ENCODE assay signal across 8 mouse cellular contexts in genomic region chr3:108061420-108061819, GRCm38 (mm10). TPM values are rescaled to one million over a fixed set of nuclear protein-coding genes. Genes with fewer than 3 reads are reported as not detected.
A peak's percentile ranks its signal among the peaks of the same experiment; 100 is the strongest.
DNase-seq lines count a peak whose midpoint lies in the region; ATAC-seq and TF ChIP-seq lines count a peak whose summit lies in the region.

No protein-coding gene starts in this region.

- no peaks in the 10 kb centered on the region for H3K27me3 ChIP-seq in hindbrain, embryonic 11.5 days (ENCODE audit: control insufficient read depth, insufficient read depth, low read length)
- no peaks in the 10 kb centered on the region for H3K27me3 ChIP-seq in hindbrain, embryonic 12.5 days
- H3K27me3 ChIP-seq in heart, embryonic 16.5 days (ENCODE audit: control insufficient read depth, insufficient read depth, low read length), result no peaks in the 10 kb centered on the region

- no peaks in the 10 kb centered on the region for H3K36me3 ChIP-seq in hindbrain, embryonic 11.5 days (ENCODE audit: control insufficient read depth, insufficient read depth, low read length)
- no peaks in the 10 kb centered on the region for H3K36me3 ChIP-seq in hindbrain, embryonic 12.5 days
- no peaks in the 10 kb centered on the region for H3K36me3 ChIP-seq in ES-E14 (ENCODE audit: control insufficient read depth, insufficient read depth, low read length, poor library complexity, severe bottlenecking)
- H3K36me3 ChIP-seq in heart, embryonic 16.5 days (ENCODE audit: control insufficient read depth, insufficient read depth), result no peaks in the 10 kb centered on the region

- H3K4me2 ChIP-seq in hindbrain, embryonic 11.5 days (replicated peaks; ENCODE audit: low read depth, low read length), result no peak overlapping the region
- H3K4me2 ChIP-seq in hindbrain, embryonic 12.5 days (replicated peaks), result no peak overlapping the region
- peak overlapping the region; percentile 44 for H3K4me2 ChIP-seq in heart, embryonic 16.5 days (ENCODE audit: low read depth, low read length)

- ATAC-seq in hindbrain, embryonic 11.5 days (ENCODE audit: low FRiP score), result no peak
- no peak for ATAC-seq in hindbrain, embryonic 12.5 days (ENCODE audit: low FRiP score)
- ATAC-seq in heart, embryonic 16.5 days (replicated peaks; ENCODE audit: extremely low read depth, insufficient read depth, low FRiP score), result no peak
- peak; percentile 73 for ATAC-seq in megakaryocyte-erythroid progenitor cell, adult 5-6 weeks (replicated peaks; ENCODE audit: low FRiP score, low TSS enrichment, poor library complexity, severe bottlenecking)

- no peak overlapping the region for H3K27ac ChIP-seq in hindbrain, embryonic 11.5 days (ENCODE audit: low read depth, low read length)
- no peak overlapping the region for H3K27ac ChIP-seq in hindbrain, embryonic 12.5 days
- H3K27ac ChIP-seq in ES-E14 (ENCODE audit: insufficient read depth, low read depth, low read length, poor library complexity, severe bottlenecking), result no peak overlapping the region
- H3K27ac ChIP-seq in heart, embryonic 16.5 days (ENCODE audit: low read length), result no peak overlapping the region

- 29% methylated on average over 7 of the region's 7 CpGs for WGBS in hindbrain, embryonic 11.5 days
- WGBS in hindbrain, embryonic 12.5 days, result 26% methylated on average over 7 of the region's 7 CpGs
- WGBS in heart, embryonic 16.5 days, result 15% methylated on average over 7 of the region's 7 CpGs

- in situ Hi-C loops in ES-E14 (cut with MboI; ENCODE audit: low sequenced_read_pairs in 2 of 2, unreplicated experiment in 2 of 2), result no loop called here

- H3K9me3 ChIP-seq in hindbrain, embryonic 11.5 days (ENCODE audit: control insufficient read depth, low read length), result no peaks in the 10 kb centered on the region
- no peaks in the 10 kb centered on the region for H3K9me3 ChIP-seq in hindbrain, embryonic 12.5 days (replicated peaks)
- no peaks in the 10 kb centered on the region for H3K9me3 ChIP-seq in ES-E14 (ENCODE audit: control insufficient read depth, insufficient read depth, low read depth, low read length)
- no peaks in the 10 kb centered on the region for H3K9me3 ChIP-seq in heart, embryonic 16.5 days (replicated peaks; ENCODE audit: control insufficient read depth, low read length)

- no peaks in the 10 kb centered on the region for H3K4me1 ChIP-seq in hindbrain, embryonic 11.5 days (replicated peaks; ENCODE audit: control insufficient read depth, insufficient read depth, low read length)
- no peaks in the 10 kb centered on the region for H3K4me1 ChIP-seq in hindbrain, embryonic 12.5 days
- H3K4me1 ChIP-seq in ES-E14 (ENCODE audit: control insufficient read depth in 2 of 2, insufficient read depth in 2 of 2, low read length in 2 of 2, poor library complexity in 1 of 2), result peaks cover 0 to 2% of the 10 kb centered on the region in 2 experiments; a peak in 1 of 4 replicates
- 0 out of 2 replicates have a peak, but pooled peaks cover 2% of the 10 kb centered on the region for H3K4me1 ChIP-seq in heart, embryonic 16.5 days (ENCODE audit: control insufficient read depth, insufficient read depth, low read length)

- no peak overlapping the region for H3K4me3 ChIP-seq in hindbrain, embryonic 11.5 days (ENCODE audit: low read depth, low read length)
- no peak overlapping the region for H3K4me3 ChIP-seq in hindbrain, embryonic 12.5 days
- no peak overlapping the region for H3K4me3 ChIP-seq in ES-E14 (ENCODE audit: insufficient read depth in 1 of 2, low read depth in 1 of 2, low read length in 2 of 2, poor library complexity in 1 of 2, severe bottlenecking in 1 of 2)
- no peak overlapping the region; the same call in 1 of the 2 replicates for H3K4me3 ChIP-seq in heart, embryonic 16.5 days (ENCODE audit: low read length)

- DNase-seq in hindbrain, embryonic 11.5 days (ENCODE audit: low spot score), result peak; percentile 84
- peak; percentile 64 for DNase-seq in ES-E14 (ENCODE audit: low read depth, low spot score)
- DNase-seq in embryo, embryonic 11 days, result peak; percentile 87
- DNase-seq in layer of hippocampus, postnatal 10 days (ENCODE audit: low spot score in 2 of 2), result peak; percentile 54 to 62
- DNase-seq in thymus, postnatal 25 days, result peak; percentile 46

- H3K9ac ChIP-seq in hindbrain, embryonic 11.5 days (ENCODE audit: low read depth, low read length), result no peak overlapping the region
- H3K9ac ChIP-seq in hindbrain, embryonic 12.5 days, result no peak overlapping the region
- H3K9ac ChIP-seq in ES-E14 (ENCODE audit: insufficient read depth, low read depth, low read length, poor library complexity, severe bottlenecking), result no peak overlapping the region
- no peak overlapping the region for H3K9ac ChIP-seq in heart, embryonic 16.5 days (ENCODE audit: low read length)

TF ChIP-seq in ES-E14, 5 proteins besides CTCF, POLR2A, EP300 and RAD21:
- TF ChIP-seq HCFC1 (IDR thresholded peaks at IDR 0.05; ENCODE audit: borderline replicate concordance, insufficient read depth, low read length) (no peak), ZC3H11A (IDR thresholded peaks at IDR 0.05; ENCODE audit: borderline replicate concordance, low read depth, low read length) (peak; percentile 68; the same call in 1 of the 2 replicates)

RNA-seq across cellular contexts. Expression of gene Gstm4, which starts 16.7 kb away (rescaled TPM):
- 11.4 and 12.9 TPM in 2 replicates for polyA plus RNA-seq in hindbrain, embryonic 11.5 days (2014; fragmentation: Nextera tagmentation; extraction: Ambion mirVana)
- 12.1 and 12.5 TPM in 2 replicates for polyA plus RNA-seq in hindbrain, embryonic 12.5 days (2016; fragmentation: Nextera tagmentation; extraction: Ambion mirVana)
- 4.1 and 4.3 TPM in 2 replicates for total RNA-seq in ES-E14 (2012; rRNA removed)
- polyA plus RNA-seq in heart, embryonic 16.5 days (2015; fragmentation: Nextera tagmentation; extraction: Ambion mirVana), result 16.6 and 17.6 TPM in 2 replicates
- 10 to 100 TPM; 13.4 TPM for total RNA-seq in layer of hippocampus, postnatal 10 days (2021)
- 2.8 and 3.6 TPM in 2 replicates for total RNA-seq in megakaryocyte-erythroid progenitor cell, adult 5-6 weeks (2014; fragmentation: Nextera tagmentation)
- total RNA-seq in megakaryocyte-erythroid progenitor cell, adult 5-6 weeks (2017), result 1.7 and 2.9 TPM in 2 replicates

RNA-seq across cellular contexts. Expression of gene Ampd2, which starts 25.0 kb away (rescaled TPM):
- 32.1 and 32.6 TPM in 2 replicates for polyA plus RNA-seq in hindbrain, embryonic 11.5 days (2014; fragmentation: Nextera tagmentation; extraction: Ambion mirVana)
- 46.5 and 50.2 TPM in 2 replicates for polyA plus RNA-seq in hindbrain, embryonic 12.5 days (2016; fragmentation: Nextera tagmentation; extraction: Ambion mirVana)
- 58.1 and 75.8 TPM in 2 replicates for total RNA-seq in ES-E14 (2012; rRNA removed)
- 27.1 and 29.2 TPM in 2 replicates for polyA plus RNA-seq in heart, embryonic 16.5 days (2015; fragmentation: Nextera tagmentation; extraction: Ambion mirVana)
- total RNA-seq in layer of hippocampus, postnatal 10 days (2021), result 10 to 100 TPM; 48.4 to 58.8 TPM
- 56.9 and 63.8 TPM in 2 replicates for total RNA-seq in megakaryocyte-erythroid progenitor cell, adult 5-6 weeks (2014; fragmentation: Nextera tagmentation)
- total RNA-seq in megakaryocyte-erythroid progenitor cell, adult 5-6 weeks (2017), result 23.8 and 41.6 TPM in 2 replicates

RNA-seq across cellular contexts. Expression of gene Gnat2, which starts 31.2 kb away (rescaled TPM):
- 0.62 and 0.89 TPM in 2 replicates for polyA plus RNA-seq in hindbrain, embryonic 11.5 days (2014; fragmentation: Nextera tagmentation; extraction: Ambion mirVana)
- 0.33 and 0.37 TPM in 2 replicates for polyA plus RNA-seq in hindbrain, embryonic 12.5 days (2016; fragmentation: Nextera tagmentation; extraction: Ambion mirVana)
- total RNA-seq in ES-E14 (2012; rRNA removed), result 9.2 and 9.9 TPM in 2 replicates
- 0.71 and 0.79 TPM in 2 replicates for polyA plus RNA-seq in heart, embryonic 16.5 days (2015; fragmentation: Nextera tagmentation; extraction: Ambion mirVana)
- not detected for total RNA-seq in layer of hippocampus, postnatal 10 days (2021)
- total RNA-seq in megakaryocyte-erythroid progenitor cell, adult 5-6 weeks (2014; fragmentation: Nextera tagmentation), result 0.64 TPM in 1 of 2 replicates, not detected in the other
- total RNA-seq in megakaryocyte-erythroid progenitor cell, adult 5-6 weeks (2017), result 1.7 TPM in 1 of 2 replicates, not detected in the other

RNA-seq across cellular contexts. Expression of gene Gstm1, which starts 43.6 kb away (rescaled TPM):
- 32.5 and 34.4 TPM in 2 replicates for polyA plus RNA-seq in hindbrain, embryonic 11.5 days (2014; fragmentation: Nextera tagmentation; extraction: Ambion mirVana)
- polyA plus RNA-seq in hindbrain, embryonic 12.5 days (2016; fragmentation: Nextera tagmentation; extraction: Ambion mirVana), result 24.1 and 26.8 TPM in 2 replicates
- 7.1 and 7.9 TPM in 2 replicates for total RNA-seq in ES-E14 (2012; rRNA removed)
- polyA plus RNA-seq in heart, embryonic 16.5 days (2015; fragmentation: Nextera tagmentation; extraction: Ambion mirVana), result 111 and 113 TPM in 2 replicates
- 100 to 1,000 TPM in 1 of 2 experiments, 10 to 100 TPM in 1; 94.4 to 102 TPM for total RNA-seq in layer of hippocampus, postnatal 10 days (2021)
- total RNA-seq in megakaryocyte-erythroid progenitor cell, adult 5-6 weeks (2014; fragmentation: Nextera tagmentation), result 9.1 and 18.8 TPM in 2 replicates
- 8.4 and 14.7 TPM in 2 replicates for total RNA-seq in megakaryocyte-erythroid progenitor cell, adult 5-6 weeks (2017)
